9 mouse cellular contexts compared by ENCODE assay signal in genomic region chr13:84758568-84758900, GRCm38 (mm10).
DNase-seq lines count a peak whose midpoint lies in the region; TF ChIP-seq lines count a peak whose summit lies in the region.
"Had no signal": no experiment of that assay in that cellular context is flagged by ENCODE, and none has a peak within 500 bp of the region (broad histone marks: within the 10 kb centered on the region; RNA-seq: fewer than 3 reads in every experiment).

No protein-coding gene starts in this region.

- TF ChIP-seq POLR2A in ES-Bruce4 (IDR thresholded peaks at IDR 0.05; ENCODE audit: insufficient read depth, low read length): no peak
- TF ChIP-seq POLR2A in lung, adult 2 months (IDR thresholded peaks at IDR 0.05; ENCODE audit: borderline replicate concordance, extremely low read depth, low read depth, low read length): no peak

- H3K27me3 ChIP-seq in ES-Bruce4 (ENCODE audit: control insufficient read depth, insufficient read depth, low read length, poor library complexity, severe bottlenecking): no peaks in the 10 kb centered on the region

- peak; percentile 98 for DNase-seq in brain, adult 2 months (ENCODE audit: low read depth, low spot score)
- peak; percentile 20 for DNase-seq in fibroblast of lung, adult 2 months (ENCODE audit: low read depth)
- DNase-seq in heart, postnatal 14 days: peak; percentile 40 to 66
- peak; percentile 92 for DNase-seq in layer of hippocampus, adult 11-12 months (ENCODE audit: low spot score)
- peak; percentile 4 for DNase-seq in lung, adult 2 months
- DNase-seq in ovary, postnatal 36 days (ENCODE audit: low spot score): peak; percentile 26
- DNase-seq in thymus, postnatal 36 days: peak; percentile 43 to 58

- TF ChIP-seq CTCF in ES-Bruce4 (IDR thresholded peaks at IDR 0.05; ENCODE audit: low read depth, low read length): peak; percentile 69
- peak; percentile 72 for TF ChIP-seq CTCF in lung, adult 2 months (IDR thresholded peaks at IDR 0.05; ENCODE audit: insufficient read depth, low read length)

- no peaks in the 10 kb centered on the region for H3K9me3 ChIP-seq in ES-Bruce4 (replicated peaks; ENCODE audit: control insufficient read depth, insufficient read depth, low read length, poor library complexity, severe bottlenecking)

- 0% methylated on average over 6 of the region's 6 CpGs for WGBS in lung, adult 2 months

- TF ChIP-seq EP300 in ES-Bruce4 (IDR thresholded peaks at IDR 0.05; ENCODE audit: insufficient read depth, low read depth, low read length): 0 out of 2 replicates have a peak, but pooled peaks have one; percentile 7

- H3K4me1 ChIP-seq in ES-Bruce4 (ENCODE audit: control insufficient read depth, insufficient read depth, low read length): no peaks in the 10 kb centered on the region
- H3K4me1 ChIP-seq in lung, adult 2 months (ENCODE audit: control insufficient read depth, insufficient read depth, low read length): no peaks in the 10 kb centered on the region

- H3K27ac ChIP-seq in ES-Bruce4 (ENCODE audit: insufficient read depth, low read length): no peak overlapping the region
- H3K27ac ChIP-seq: macrophage had no signal

- no peak overlapping the region for H3K9ac ChIP-seq in ES-Bruce4 (ENCODE audit: low read depth, poor library complexity, severe bottlenecking)

- intact Hi-C loops in heart, postnatal 14 days (cut with DNase I): loop anchor here (5.0 kb wide), 3 partner anchors 71 to 1041 kb away; partner anchors contain the start of gene Tmem161b

- no peak overlapping the region for H3K4me3 ChIP-seq in ES-Bruce4 (ENCODE audit: low read depth, low read length)
- no peak overlapping the region for H3K4me3 ChIP-seq in lung, adult 2 months (replicated peaks; ENCODE audit: extremely low read depth, low read depth, low read length)

- no peaks in the 10 kb centered on the region for H3K36me3 ChIP-seq in ES-Bruce4 (ENCODE audit: control insufficient read depth, insufficient read depth, low read length, poor library complexity, severe bottlenecking)

Comparison
In these comparisons a context has a peak if more than half of its experiments do, and no peak if none do; other contexts are left out.
1. DNase-seq: peak in every context shown above with its lines; median percentile 98 in brain, adult 2 months; 92 in layer of hippocampus, adult 11-12 months; 53 in heart, postnatal 14 days; 50 in thymus, postnatal 36 days; 26 in ovary, postnatal 36 days; 20 in fibroblast of lung, adult 2 months; 4 in lung, adult 2 months.